Mouse (Mus musculus) kidney, embryonic 16.5 days (tissue): ENCODE measurements around the gene Crebl2. TPM values are rescaled to one million over a fixed set of nuclear protein-coding genes. Genes with fewer than 3 reads are reported as not detected.

Experiments
- ATAC-seq: fragments of 200-750 bp; cut with Nextera tagmentation; 2 replicates; pipeline ENCODE4 v1.8.0; 2017; ENCODE audit warnings: moderate TSS enrichment; ENCODE audit not compliant: low FRiP score, low TSS enrichment
- H3K27ac ChIP-seq: fragments of 300-500 bp; sonication (generic); 2 replicates; pipeline ENCODE4 v1.5.1; 2014; ENCODE audit warnings: low read length
- H3K27me3 ChIP-seq: fragments of 300-500 bp; sonication (generic); 2 replicates; pipeline ENCODE4 v1.6.1; 2014; ENCODE audit warnings: low read length, control low read depth, mixed read lengths; ENCODE audit not compliant: insufficient read depth
- H3K36me3 ChIP-seq: fragments of 300-500 bp; sonication (generic); 2 replicates; pipeline ENCODE4 v1.6.1; 2014; ENCODE audit warnings: low read length, control low read depth, mixed read lengths; ENCODE audit not compliant: insufficient read depth
- H3K4me1 ChIP-seq: fragments of 300-500 bp; sonication (generic); 2 replicates; pipeline ENCODE4 v1.6.1; 2014; ENCODE audit warnings: low read length, control low read depth, mixed read lengths; ENCODE audit not compliant: insufficient read depth
- H3K4me2 ChIP-seq: fragments of 300-500 bp; sonication (generic); replicated peaks from 2 replicates; pipeline ENCODE4 v1.6.1; 2014; ENCODE audit warnings: low read depth, low read length
- H3K4me3 ChIP-seq: fragments of 300-500 bp; sonication (generic); 2 replicates; pipeline ENCODE4 v1.5.1; 2014; ENCODE audit warnings: mild to moderate bottlenecking, low read length
- H3K9ac ChIP-seq: fragments of 300-500 bp; sonication (generic); replicated peaks from 2 replicates; pipeline ENCODE4 v1.6.1; 2014; ENCODE audit warnings: low read length
- H3K9me3 ChIP-seq: fragments of 300-500 bp; sonication (generic); 2 replicates; pipeline ENCODE4 v1.6.1; 2016; ENCODE audit warnings: low read length, control low read depth
- WGBS: fragments of 180-500 bp; shearing (Covaris S2); extraction: QIAGEN DNeasy Blood & Tissue Kit; methylation state at CpG from one replicate; pipeline ENCODE4 v1.1.7; 2014; 5-methylcytosine and 5-hydroxymethylcytosine counted together
- polyA plus RNA-seq: library from polyadenylated mRNA; unstranded; fragments of >200 nt; fragmentation: Nextera tagmentation; extraction: Ambion mirVana; gene quantifications from 2 replicates; pipeline ENCODE4 v1.2.1, GENCODE M21; 2015

The Crebl2 gene
- polyA plus RNA-seq, 1 experiment from 2014 or later, result 2.8 TPM

GRCm38 (mm10) chr6:134896570-134897436 is 66.8 kb downstream of the Crebl2 start:
- Histone ChIP-seq H3K4me3 (peak overlapping the region; percentile 65), H3K9ac (peak overlapping the region; percentile 96), H3K9me3 (no peaks in the 10 kb centered on the region), H3K4me1 (peaks cover 10% of the 10 kb centered on the region), H3K4me2 (peak overlapping the region; percentile 81), H3K27ac (peak overlapping the region; percentile 100), H3K36me3 (no peaks in the 10 kb centered on the region), H3K27me3 (no peaks in the 10 kb centered on the region)
- 48% methylated on average over 15 of the region's 15 CpGs for WGBS
- ATAC-seq, result no peak

- no peaks in the 10 kb centered on the region for H3K27me3 ChIP-seq
- peak; percentile 94 for ATAC-seq
- H3K4me1 ChIP-seq, result peaks cover 10% of the 10 kb centered on the region
Observed at GRCm38 (mm10) chr6:134897443-134898094, 67.6 kb downstream of the Crebl2 start.

GRCm38 (mm10) chr6:134898095-134898965 is 68.4 kb downstream of the Crebl2 start, which contains the start of gene Gpr19:
TSS of gene Gpr19 (minus strand) at chr6:134898578.
- Histone ChIP-seq H3K36me3 (no peaks in the 10 kb centered on the region), H3K4me2 (peak within 1 kb of the TSS; percentile 81), H3K4me1 (peaks cover 10% of the 10 kb centered on the region), H3K4me3 (peak within 1 kb of the TSS; percentile 65), H3K27ac (peak within 1 kb of the TSS; percentile 100), H3K9me3 (no peaks in the 10 kb centered on the region), H3K27me3 (no peaks in the 10 kb centered on the region), H3K9ac (peak within 1 kb of the TSS; percentile 96)
- under 1% methylated on average over 51 of the region's 51 CpGs for WGBS
- peak; percentile 93 for ATAC-seq

More at GRCm38 (mm10) chr6:134897443-134898094, 67.6 kb downstream of the Crebl2 start:
- Histone ChIP-seq H3K4me2 (peak overlapping the region; percentile 81), H3K4me3 (peak overlapping the region; percentile 65), H3K27ac (peak overlapping the region; percentile 100), H3K9me3 (no peaks in the 10 kb centered on the region), H3K9ac (peak overlapping the region; percentile 96), H3K36me3 (no peaks in the 10 kb centered on the region)
- under 1% methylated on average over 38 of the region's 38 CpGs for WGBS

- Histone ChIP-seq H3K4me3 (no peak overlapping the region), H3K4me2 (no peak overlapping the region), H3K9me3 (no peaks in the 10 kb centered on the region), H3K27me3 (no peaks in the 10 kb centered on the region), H3K9ac (no peak overlapping the region), H3K36me3 (no peaks in the 10 kb centered on the region), H3K27ac (no peak overlapping the region), H3K4me1 (peaks cover 3% of the 10 kb centered on the region)
- WGBS, result 73% methylated on average over 4 of the region's 4 CpGs
- no peak for ATAC-seq
Observed at GRCm38 (mm10) chr6:134903368-134903767, 73.4 kb downstream of the Crebl2 start.

- no peaks in the 10 kb centered on the region for H3K27me3 ChIP-seq
- no peak overlapping the region for H3K4me2 ChIP-seq
- no peak overlapping the region for H3K9ac ChIP-seq
- no peaks in the 10 kb centered on the region for H3K9me3 ChIP-seq
- ATAC-seq, result no peak
- H3K36me3 ChIP-seq, result no peaks in the 10 kb centered on the region
- H3K4me1 ChIP-seq, result peaks cover 2% of the 10 kb centered on the region
- H3K4me3 ChIP-seq, result no peak overlapping the region
- H3K27ac ChIP-seq, result no peak overlapping the region
- 90% methylated on average over 10 of the region's 10 CpGs for WGBS
Observed at GRCm38 (mm10) chr6:134903891-134904884, 74.2 kb downstream of the Crebl2 start.

- Histone ChIP-seq H3K9ac (no peak overlapping the region), H3K9me3 (no peaks in the 10 kb centered on the region), H3K27ac (no peak overlapping the region), H3K36me3 (no peaks in the 10 kb centered on the region), H3K4me3 (no peak overlapping the region), H3K27me3 (no peaks in the 10 kb centered on the region), H3K4me2 (no peak overlapping the region), H3K4me1 (no peaks in the 10 kb centered on the region)
- no peak for ATAC-seq
- WGBS, result 76% methylated on average over 1 of the region's 1 CpGs
Observed at GRCm38 (mm10) chr6:134905811-134906210, 75.9 kb downstream of the Crebl2 start.

Other genes with a start within 250 kb of the Crebl2 start
- gene Mansc1, start 197.7 kb upstream of the Crebl2 start, polyA plus RNA-seq, result 5.7 and 7.8 TPM in 2 replicates
- gene Borcs5, start 190.6 kb upstream of the Crebl2 start, polyA plus RNA-seq, result 16.2 and 18.5 TPM in 2 replicates
- 11.9 and 12.4 TPM in 2 replicates for gene Dusp16, start 37.5 kb upstream of the Crebl2 start, polyA plus RNA-seq
- gene Gpr19, start 68.4 kb downstream of the Crebl2 start, polyA plus RNA-seq, result 13.5 and 13.6 TPM in 2 replicates
- gene Cdkn1b, start 90.2 kb downstream of the Crebl2 start, polyA plus RNA-seq, result 13.4 and 15.1 TPM in 2 replicates
- gene Apold1, start 151.6 kb downstream of the Crebl2 start, polyA plus RNA-seq, result 3.7 and 4.4 TPM in 2 replicates
- 126 TPM in 2 replicates for gene Ddx47, start 181.5 kb downstream of the Crebl2 start, polyA plus RNA-seq
- 14.3 and 16.7 TPM in 2 replicates for gene Gprc5a, start 235.5 kb downstream of the Crebl2 start, polyA plus RNA-seq